Mouse (Mus musculus) liver, embryonic 12.5 days (tissue): ENCODE data around the gene Gm11034. TPM values are rescaled to one million over a fixed set of nuclear protein-coding genes. Genes with fewer than 3 reads are reported as not detected.

ENCODE experiments used
- polyA plus RNA-seq: library from polyadenylated mRNA; unstranded; fragments of >200 nt; fragmentation: Nextera tagmentation; extraction: Ambion mirVana; gene quantifications from 2 replicates; pipeline ENCODE4 v1.2.1, GENCODE M21; 2016

Gm11034 gene
- polyA plus RNA-seq, 1 experiment from 2014 or later, result not detected

Other genes with a start within 250 kb of the Gm11034 start
- gene Cyp4f18, start 204.0 kb downstream of the Gm11034 start, polyA plus RNA-seq, result 1.1 TPM in 2 replicates
- gene Olfr372, start 172.4 kb downstream of the Gm11034 start, polyA plus RNA-seq, result not detected in 2 replicates
- gene Olfr373, start 130.5 kb downstream of the Gm11034 start, polyA plus RNA-seq, result not detected in 2 replicates
- gene Olfr374, start 106.6 kb downstream of the Gm11034 start, polyA plus RNA-seq, result not detected in 2 replicates
- 160 and 165 TPM in 2 replicates for gene Tpm4, start 78.7 kb downstream of the Gm11034 start, polyA plus RNA-seq
- 82.3 and 86.1 TPM in 2 replicates for gene Rab8a, start 52.4 kb downstream of the Gm11034 start, polyA plus RNA-seq
- gene Hsh2d, start 24.0 kb downstream of the Gm11034 start, polyA plus RNA-seq, result 0.28 and 0.32 TPM in 2 replicates
- gene Cib3, start 799 bp downstream of the Gm11034 start, polyA plus RNA-seq, result not detected in 2 replicates
- 42.7 and 43.0 TPM in 2 replicates for gene Fam32a, start 6.1 kb upstream of the Gm11034 start, polyA plus RNA-seq
- 80.9 and 85.0 TPM in 2 replicates for gene Ap1m1, start 26.4 kb upstream of the Gm11034 start, polyA plus RNA-seq
- 10.1 and 10.3 TPM in 2 replicates for gene Gm10282, start 91.6 kb upstream of the Gm11034 start, polyA plus RNA-seq
- 5.7 and 6.0 TPM in 2 replicates for gene Klf2, start 105.4 kb upstream of the Gm11034 start, polyA plus RNA-seq
- 28.9 and 29.8 TPM in 2 replicates for gene Eps15l1, start 207.8 kb upstream of the Gm11034 start, polyA plus RNA-seq
- gene Calr3, start 230.2 kb upstream of the Gm11034 start, polyA plus RNA-seq, result 1.0 and 1.1 TPM in 2 replicates
- gene 1700030K09Rik, start 230.2 kb upstream of the Gm11034 start, polyA plus RNA-seq, result 7.0 and 7.7 TPM in 2 replicates